Mouse (Mus musculus) retina, postnatal 1 day (tissue): ENCODE data around the gene Inpp5d.

Experiments used
- DNase-seq: peaks from one replicate; pipeline ENCODE4 v3.0.0-alpha.2; 2012

Gene Inpp5d

DNA sequence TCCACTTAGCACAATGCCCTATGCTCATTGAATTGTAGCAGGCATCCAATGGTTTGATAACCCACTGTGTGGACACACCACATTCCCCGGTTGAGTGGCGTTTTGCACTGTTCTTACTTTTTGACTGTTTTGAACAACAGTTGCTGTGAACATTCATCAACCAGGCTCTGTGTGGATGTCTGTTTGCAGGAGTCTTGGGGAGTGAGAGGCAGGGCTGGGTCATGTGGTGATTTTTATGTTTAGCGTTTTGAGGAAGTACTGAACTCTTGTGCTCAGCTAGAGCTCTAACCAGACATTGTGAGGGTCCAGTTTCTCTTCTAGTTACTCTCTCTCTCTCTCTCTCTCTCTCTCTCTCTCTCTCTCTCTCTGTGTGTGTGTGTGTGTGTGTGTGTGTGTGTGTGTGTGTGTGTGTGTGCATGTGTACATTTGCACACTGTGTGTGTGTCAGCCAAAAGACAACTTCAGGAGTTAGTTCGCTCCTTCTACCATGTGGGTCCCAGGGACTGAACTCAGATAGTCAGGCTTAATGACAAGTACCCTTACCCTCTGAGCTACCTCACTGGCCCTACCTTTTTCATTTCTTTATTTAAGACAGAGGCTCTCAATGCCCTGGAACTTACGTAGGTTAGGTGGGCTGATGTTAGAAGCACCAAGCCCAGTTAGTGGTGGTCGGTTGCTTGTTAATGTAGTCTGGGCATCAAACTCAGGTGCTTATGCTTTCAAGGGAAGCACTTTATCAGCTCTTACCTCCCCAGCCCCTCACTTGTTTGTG, 5.3 kb downstream of the Inpp5d start:
- no peak for DNase-seq

GRCm38 (mm10) chr1:87626344-87626743, 6.2 kb downstream of the Inpp5d start:
- DNase-seq = no peak

DNA sequence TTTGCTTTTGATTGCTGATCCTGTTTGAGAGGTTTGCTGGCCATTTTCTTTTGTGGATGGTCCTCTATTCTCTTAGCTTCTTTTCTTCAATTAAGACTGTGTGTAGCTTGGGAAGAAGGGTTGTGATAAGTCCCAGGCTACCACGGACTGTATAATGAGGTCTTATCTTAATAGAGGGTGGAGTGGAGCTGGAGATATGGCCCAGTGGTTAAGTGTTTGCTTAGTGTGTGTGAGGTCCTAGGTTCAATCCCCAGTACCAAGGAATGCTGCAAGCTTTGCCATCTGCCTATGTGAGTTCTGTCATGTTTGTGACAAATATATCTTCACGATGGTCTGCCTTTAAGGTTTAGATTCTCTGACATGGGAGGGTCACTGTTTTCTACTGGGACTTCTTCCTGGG, 8.0 kb downstream of the Inpp5d start:
- DNase-seq = no peak

DNA sequence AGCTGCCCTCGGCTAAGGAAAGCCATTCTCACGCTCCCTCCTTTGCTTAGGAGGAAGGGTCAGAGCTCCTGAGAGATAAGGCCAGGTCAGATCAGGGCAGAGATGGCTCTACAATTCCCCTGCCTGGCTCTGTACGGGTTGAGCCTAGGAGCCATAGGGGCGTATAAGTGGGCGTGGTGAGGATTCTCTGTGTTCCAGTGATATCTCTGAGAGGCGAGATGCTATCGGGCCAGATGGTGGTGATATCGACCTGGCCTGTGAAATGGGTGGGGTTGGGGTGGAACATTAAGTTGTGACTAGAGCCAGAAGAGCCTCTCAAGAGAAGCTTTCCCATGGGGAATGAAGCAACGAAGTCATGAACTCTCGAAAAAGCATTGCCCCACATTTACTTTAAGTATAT, 11.5 kb downstream of the Inpp5d start:
- no peak for DNase-seq

DNA sequence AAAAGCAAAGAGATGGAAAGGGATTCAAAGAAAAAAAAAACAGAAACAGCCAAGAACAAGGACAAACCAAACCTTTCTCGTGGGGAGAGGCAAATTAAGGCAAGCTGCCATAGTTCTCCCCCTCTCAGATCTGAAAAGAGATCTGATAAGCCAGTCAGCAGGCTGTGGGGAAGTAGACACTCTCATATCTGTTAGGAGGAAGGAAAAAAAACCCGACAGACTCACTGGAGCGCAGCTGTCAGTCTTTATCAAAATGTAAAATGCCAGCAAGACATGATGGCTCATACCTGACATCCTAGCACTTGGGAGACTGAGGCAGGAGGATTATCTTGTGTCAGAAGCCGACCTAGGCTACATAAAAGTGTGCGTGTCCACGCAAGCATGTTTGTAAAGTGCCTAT, 12.1 kb downstream of the Inpp5d start:
- no peak for DNase-seq

GRCm38 (mm10) chr1:87636716-87637117, 16.6 kb downstream of the Inpp5d start:
- no peak for DNase-seq

GRCm38 (mm10) chr1:87637121-87637877, 17.2 kb downstream of the Inpp5d start:
- no peak for DNase-seq

DNA sequence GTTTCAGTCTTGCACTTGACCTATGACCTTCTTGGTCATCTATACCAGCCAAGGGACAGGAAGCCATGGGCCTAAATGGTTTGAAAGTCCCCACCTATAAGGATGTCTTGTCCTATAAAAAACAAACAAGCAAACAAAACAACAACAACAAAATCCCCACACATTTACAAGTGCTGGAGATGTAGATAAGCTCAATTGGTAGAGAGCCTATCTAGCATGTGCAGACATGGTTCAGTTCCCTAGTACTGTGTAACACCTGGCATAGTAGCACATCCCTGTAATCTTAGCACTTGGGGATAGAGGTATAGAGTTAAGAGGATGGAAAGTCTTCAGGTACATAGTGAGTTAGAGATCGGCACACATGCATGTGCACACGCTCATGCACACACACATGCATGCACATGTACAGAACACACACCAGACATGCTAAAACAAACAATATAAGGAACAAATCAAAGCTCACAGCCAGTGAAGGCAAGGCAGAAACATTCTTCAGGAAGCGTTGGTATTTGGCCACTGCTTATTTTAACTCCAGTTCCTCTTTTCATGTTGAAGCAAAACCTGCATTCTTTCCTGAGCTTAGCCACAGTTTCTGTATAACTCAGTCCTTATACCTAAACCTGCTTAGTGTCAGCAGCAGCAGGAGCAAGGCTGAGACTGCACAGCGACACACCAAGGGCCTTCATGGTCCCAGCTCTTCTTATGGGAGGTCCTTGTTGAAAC, 17.9 kb downstream of the Inpp5d start:
- no peak for DNase-seq

- no peak for DNase-seq
Observed at GRCm38 (mm10) chr1:87639724-87640123, 19.6 kb downstream of the Inpp5d start.

DNA sequence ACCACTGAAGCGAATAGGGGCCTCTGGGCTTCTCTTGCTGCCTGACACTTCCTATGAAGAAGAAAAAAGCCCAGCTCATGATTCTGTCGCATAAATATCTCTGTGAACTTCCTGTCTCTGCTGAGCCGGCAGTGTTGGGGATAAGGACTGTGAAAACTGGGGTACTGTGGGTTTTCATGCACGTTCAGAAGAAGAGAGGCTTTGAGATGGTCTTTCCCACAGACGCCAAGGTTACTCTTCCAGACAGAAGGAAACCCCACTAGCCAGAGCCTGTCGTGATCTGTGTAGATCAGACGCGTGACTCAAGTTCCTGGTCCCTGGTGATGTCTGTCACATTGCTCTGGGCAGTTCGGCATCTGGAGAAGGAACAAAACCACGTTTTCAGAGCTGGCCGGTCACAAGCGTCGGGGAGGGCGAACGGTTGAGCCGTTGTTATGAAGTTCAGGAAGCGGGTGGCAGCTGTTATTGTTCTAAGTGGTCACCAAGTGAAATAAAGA, 20.1 kb downstream of the Inpp5d start:
- no peak for DNase-seq

GRCm38 (mm10) chr1:87643016-87643415, 22.9 kb downstream of the Inpp5d start:
- no peak for DNase-seq

DNA sequence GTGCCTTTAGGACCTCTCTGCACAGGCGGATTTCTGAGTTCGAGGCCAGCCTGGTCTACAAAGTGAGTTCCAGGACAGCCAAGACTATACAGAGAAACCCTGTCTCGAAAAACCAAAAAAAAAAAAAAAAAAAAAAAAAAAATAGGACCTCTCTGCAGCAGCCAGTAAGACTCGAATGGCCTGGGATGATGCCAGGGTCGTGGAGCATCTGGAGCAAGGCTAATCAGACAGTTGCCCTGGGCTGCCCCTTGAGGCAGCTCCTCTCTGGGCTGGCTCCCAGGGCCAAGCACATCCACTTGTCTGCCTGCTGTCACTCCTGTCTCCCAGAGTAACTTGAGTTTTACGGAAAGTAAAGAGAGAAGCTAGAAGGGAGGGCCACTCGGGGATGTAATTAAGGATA, 24.9 kb downstream of the Inpp5d start:
- DNase-seq = no peak

DNA sequence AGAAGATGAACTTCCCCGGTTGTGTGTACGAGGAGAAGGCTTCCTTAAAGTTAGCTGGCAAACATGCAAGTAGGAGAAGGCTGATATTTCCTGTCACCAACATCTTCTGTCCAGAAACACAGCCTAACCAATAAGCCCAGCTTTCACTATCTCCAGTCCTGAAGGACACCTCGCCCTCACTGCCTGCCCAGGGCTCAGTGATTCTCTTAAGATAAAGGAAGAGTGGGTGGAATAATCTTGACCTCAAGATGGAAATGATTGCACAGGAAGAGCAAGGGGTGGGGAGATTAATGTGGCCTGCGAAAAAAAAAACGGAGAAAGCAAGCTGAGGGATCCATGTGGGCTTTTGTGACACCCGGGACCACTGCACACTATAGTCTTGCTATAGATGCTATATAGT, 25.6 kb downstream of the Inpp5d start:
- no peak for DNase-seq

DNA sequence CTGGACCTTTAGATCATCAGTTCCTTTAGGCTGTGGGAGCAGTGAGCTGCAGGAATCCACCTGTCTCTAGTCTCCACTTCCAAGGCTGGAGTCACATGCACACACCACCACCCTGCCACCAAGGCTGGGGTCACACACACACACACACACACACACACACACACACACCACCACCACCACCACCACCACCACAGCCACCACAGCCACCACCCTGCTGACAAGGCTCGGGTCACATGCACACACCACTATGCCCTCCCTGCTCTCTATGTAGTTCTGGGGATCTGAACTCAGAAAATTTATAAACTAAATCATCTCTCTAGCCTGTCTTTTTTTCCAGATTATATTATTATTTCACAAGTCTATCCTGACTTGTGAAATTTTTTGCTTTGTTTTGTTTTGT, 27.7 kb downstream of the Inpp5d start:
- DNase-seq = no peak

- DNase-seq = no peak
Observed at GRCm38 (mm10) chr1:87648657-87649056, 28.5 kb downstream of the Inpp5d start.

DNA sequence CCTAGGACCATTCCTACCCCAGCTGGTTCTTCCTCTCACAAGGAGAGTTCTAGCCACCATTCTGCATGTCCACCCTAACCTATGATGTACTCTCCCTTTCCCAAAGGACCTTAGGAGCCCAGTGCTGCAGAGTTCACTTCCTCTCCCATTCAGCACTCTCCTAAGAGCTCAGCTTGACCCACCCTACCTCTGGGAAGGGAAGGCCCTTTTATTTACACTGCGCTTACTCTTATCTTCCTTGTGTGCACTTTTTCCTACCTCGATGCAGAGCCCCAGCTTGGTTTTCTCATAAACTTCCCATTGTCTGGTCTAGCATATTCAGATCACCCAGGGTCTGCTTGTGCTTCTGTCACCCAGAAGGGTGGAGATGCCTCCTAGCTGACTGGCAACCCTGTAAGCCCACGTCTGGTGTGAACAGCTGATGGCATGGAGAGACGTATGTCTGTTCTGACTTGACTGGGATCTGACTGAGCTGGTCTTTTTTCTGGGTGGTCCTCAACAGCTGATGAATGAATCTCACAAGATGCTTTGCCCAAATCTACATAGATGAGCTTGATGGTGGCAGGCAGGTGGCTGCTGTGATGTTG, 29.2 kb downstream of the Inpp5d start:
- DNase-seq = no peak

- no peak for DNase-seq
Observed at GRCm38 (mm10) chr1:87649958-87650474, 29.9 kb downstream of the Inpp5d start.

DNA sequence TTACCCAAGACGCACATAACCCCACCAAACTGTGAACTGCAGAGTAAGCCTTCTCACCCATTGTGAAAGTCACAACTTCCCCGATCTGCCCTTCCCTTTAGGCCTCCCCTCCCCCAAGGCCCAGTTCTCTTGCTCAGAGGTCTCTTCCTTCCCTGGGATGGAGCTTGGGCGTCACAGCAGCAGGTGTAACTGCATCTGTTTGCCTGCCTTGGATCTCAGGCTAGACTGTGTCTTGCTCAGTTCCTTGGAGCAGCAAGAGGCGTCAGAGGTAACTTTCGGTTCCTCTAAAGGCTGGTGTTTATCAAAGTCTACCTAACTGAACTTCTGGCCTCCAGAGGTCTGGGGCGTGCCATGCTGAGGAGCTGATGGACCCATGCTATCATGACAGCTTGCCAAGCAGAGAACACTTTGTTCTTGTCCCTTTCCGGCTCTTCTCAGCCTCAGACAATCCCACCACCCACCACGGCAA, 30.5 kb downstream of the Inpp5d start:
- no peak for DNase-seq

DNA sequence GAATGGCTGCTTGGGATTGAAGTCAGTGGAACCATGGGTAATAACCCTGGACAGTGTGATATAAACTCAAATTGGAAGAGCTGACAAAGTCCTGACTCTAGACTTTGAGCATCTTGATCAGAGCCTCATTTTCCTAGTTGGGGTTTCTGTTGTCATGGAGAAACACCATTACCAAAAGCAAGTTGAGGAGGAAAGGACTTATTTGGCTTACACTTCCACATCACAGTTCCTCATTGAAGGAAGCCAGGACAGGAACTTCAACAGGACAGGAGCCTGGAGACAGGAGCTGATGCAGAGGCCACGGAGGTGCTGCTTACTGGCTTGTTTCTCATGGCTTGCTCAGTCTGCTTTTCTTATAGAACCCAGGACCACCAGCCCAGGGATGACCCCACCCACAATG, 31.3 kb downstream of the Inpp5d start:
- DNase-seq = no peak

DNA sequence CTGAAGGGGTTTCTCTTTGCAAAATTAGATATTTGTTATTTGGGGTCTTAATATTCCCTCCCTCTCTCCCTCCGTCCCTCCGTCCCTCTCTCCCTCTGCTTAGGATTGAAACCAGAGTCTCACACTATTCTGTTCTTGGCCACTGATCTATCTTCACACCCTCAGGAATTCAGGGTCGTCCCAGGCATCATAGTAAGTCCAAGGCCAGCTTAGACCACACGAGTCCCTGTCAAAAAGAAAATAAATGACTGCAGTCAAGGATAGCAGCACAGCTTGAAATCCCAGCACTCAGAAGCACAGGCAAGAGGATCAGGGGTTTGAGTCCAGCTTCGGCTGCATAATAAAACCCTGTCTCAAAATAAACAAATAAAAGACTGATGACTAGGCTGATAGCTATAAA, 35.0 kb downstream of the Inpp5d start:
- no peak for DNase-seq

DNA sequence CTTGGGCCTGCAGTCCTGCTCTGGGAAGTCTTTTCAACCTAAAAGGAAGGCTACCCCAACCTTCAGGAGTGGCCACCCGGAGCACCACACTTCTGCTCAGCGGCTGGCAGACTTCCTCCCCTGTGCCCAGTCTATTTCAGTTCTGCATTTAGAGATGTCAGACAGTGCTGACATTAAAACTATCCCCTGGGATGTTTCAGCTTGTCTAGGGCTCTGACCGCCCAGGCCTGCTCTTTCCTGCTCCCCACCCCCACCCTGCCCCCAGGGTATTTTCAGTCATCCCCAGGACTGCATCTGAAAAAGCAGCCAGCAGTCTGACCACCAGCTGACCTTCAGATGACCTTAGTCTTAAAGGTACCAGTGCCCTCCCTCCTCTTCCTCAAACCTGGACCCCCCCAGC, 38.0 kb downstream of the Inpp5d start:
- no peak for DNase-seq

- DNase-seq = no peak
Observed at GRCm38 (mm10) chr1:87658485-87658884, 38.4 kb downstream of the Inpp5d start.
